Mouse (Mus musculus): ENCODE data around the gene Hdac9. TPM values are rescaled to one million over a fixed set of nuclear protein-coding genes. Genes with fewer than 3 reads are reported as not detected.

Gene Hdac9
- polyA plus RNA-seq, 1 experiment from 2014 or later: 1.5 TPM

DNA sequence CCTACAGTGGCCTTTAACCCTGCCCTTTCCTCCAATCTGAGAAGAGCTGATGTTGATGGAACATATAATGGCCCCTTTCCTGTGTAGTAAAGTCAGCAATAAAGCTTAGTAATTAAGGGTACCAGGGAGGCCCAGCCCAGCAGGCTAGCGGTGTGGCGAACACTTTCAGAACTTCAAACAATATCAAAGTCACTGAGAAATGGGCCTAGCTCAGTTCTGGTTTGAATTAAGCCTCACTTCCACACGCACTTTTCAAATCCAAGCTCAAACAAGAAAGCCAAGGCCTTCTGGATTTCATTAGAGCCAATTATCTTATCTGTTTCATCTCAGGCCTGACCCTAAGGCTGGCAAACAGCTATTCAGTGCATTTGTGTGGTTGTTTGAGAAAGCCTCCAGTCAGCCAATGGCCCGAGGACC, 716.9 kb downstream of the Hdac9 start:
- 55% methylated on average over 4 of the region's 4 CpGs for WGBS
- no peaks in the 10 kb centered on the region for H3K36me3 ChIP-seq (ENCODE audit: control insufficient read depth, insufficient read depth, low read length)
- no peaks in the 10 kb centered on the region for H3K4me1 ChIP-seq (replicated peaks; ENCODE audit: control insufficient read depth, insufficient read depth)
- no peak overlapping the region for H3K27ac ChIP-seq (replicated peaks)
- H3K4me2 ChIP-seq (replicated peaks; ENCODE audit: low read depth): no peak overlapping the region
- no peaks in the 10 kb centered on the region for H3K27me3 ChIP-seq (ENCODE audit: control insufficient read depth, insufficient read depth, low read length)
- no peak for ATAC-seq (ENCODE audit: low FRiP score, low TSS enrichment)
- no peaks in the 10 kb centered on the region for H3K9me3 ChIP-seq (ENCODE audit: control insufficient read depth, low read length)
- TF ChIP-seq CTCF (IDR thresholded peaks at IDR 0.05; ENCODE audit: low read depth) (no peak), EP300 (optimal IDR thresholded peaks at IDR 0.05) (no peak)
- DNase-seq (ENCODE audit: low spot score): no peak
- no peak overlapping the region for H3K9ac ChIP-seq (ENCODE audit: low read length)
- H3K4me3 ChIP-seq (ENCODE audit: low read depth, low read length): no peak overlapping the region

DNA sequence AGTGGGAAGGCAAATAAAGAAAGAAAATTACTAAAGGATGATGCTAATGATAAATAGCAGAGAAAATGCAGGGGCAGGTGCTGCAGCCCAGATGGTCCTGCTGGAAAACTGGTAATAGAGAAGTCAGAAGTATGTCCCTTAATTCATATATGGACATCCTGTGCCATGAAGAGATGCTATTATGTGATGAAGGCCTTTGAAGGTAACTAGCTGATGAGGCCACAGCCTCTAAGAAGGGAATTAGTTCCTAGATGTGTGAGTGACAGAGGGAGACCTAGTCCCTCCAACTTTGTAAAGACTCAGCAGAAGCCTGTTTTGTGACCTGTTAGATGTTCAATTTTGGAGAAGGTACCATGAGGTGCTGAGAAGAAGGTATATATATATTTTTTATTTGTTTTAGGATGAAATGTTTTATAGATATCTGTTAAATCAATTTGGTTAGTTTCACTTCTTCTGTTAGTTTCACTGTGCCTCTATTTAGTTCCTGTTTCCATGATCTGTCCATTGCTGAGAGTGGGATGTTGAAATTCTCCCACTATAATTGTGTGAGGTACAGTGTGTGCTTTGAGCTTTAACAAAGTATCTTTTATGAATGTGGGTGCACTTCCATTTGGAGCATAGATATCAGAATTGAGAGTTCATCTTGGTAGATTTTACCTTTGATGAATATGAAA, 721.6 kb downstream of the Hdac9 start:
- Histone ChIP-seq H3K4me2 (replicated peaks; ENCODE audit: low read depth) (no peak overlapping the region), H3K4me3 (ENCODE audit: low read depth, low read length) (no peak overlapping the region), H3K9ac (ENCODE audit: low read length) (no peak overlapping the region), H3K9me3 (ENCODE audit: control insufficient read depth, low read length) (no peaks in the 10 kb centered on the region), H3K27me3 (ENCODE audit: control insufficient read depth, insufficient read depth, low read length) (no peaks in the 10 kb centered on the region), H3K27ac (replicated peaks) (no peak overlapping the region), H3K4me1 (replicated peaks; ENCODE audit: control insufficient read depth, insufficient read depth) (no peaks in the 10 kb centered on the region), H3K36me3 (ENCODE audit: control insufficient read depth, insufficient read depth, low read length) (no peaks in the 10 kb centered on the region)
- DNase-seq (ENCODE audit: low spot score): no peak
- TF ChIP-seq CTCF (IDR thresholded peaks at IDR 0.05; ENCODE audit: low read depth) (no peak), EP300 (optimal IDR thresholded peaks at IDR 0.05) (no peak)
- ATAC-seq (ENCODE audit: low FRiP score, low TSS enrichment): no peak

DNA sequence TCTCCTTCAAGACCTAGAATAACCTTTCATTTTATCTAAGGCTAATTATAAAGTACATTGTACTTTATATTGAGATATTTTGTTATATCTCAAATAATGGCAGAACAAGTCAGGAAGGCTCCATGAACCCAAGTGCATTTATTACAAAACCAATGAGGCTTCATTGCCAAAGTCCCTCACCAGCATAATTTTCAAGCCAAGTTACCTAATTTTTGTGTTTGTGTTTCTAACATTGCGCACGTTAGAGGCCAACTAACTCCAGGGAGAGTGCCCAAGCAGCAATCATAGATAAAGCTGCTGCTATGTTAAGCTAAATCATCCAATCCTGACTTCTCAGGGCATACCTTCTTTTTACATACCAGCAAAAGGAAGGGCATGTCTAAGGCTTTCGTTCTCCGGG, 722.8 kb downstream of the Hdac9 start:
- Histone ChIP-seq H3K4me2 (replicated peaks; ENCODE audit: low read depth) (no peak overlapping the region), H3K4me1 (replicated peaks; ENCODE audit: control insufficient read depth, insufficient read depth) (no peaks in the 10 kb centered on the region), H3K36me3 (ENCODE audit: control insufficient read depth, insufficient read depth, low read length) (no peaks in the 10 kb centered on the region), H3K4me3 (ENCODE audit: low read depth, low read length) (no peak overlapping the region), H3K9ac (ENCODE audit: low read length) (no peak overlapping the region), H3K27ac (replicated peaks) (no peak overlapping the region), H3K9me3 (ENCODE audit: control insufficient read depth, low read length) (no peaks in the 10 kb centered on the region), H3K27me3 (ENCODE audit: control insufficient read depth, insufficient read depth, low read length) (no peaks in the 10 kb centered on the region)
- ATAC-seq (ENCODE audit: low FRiP score, low TSS enrichment) (no peak), DNase-seq (ENCODE audit: low spot score) (no peak)
- WGBS: 91% methylated on average over 4 of the region's 4 CpGs
- TF ChIP-seq CTCF (IDR thresholded peaks at IDR 0.05; ENCODE audit: low read depth): no peak

DNA sequence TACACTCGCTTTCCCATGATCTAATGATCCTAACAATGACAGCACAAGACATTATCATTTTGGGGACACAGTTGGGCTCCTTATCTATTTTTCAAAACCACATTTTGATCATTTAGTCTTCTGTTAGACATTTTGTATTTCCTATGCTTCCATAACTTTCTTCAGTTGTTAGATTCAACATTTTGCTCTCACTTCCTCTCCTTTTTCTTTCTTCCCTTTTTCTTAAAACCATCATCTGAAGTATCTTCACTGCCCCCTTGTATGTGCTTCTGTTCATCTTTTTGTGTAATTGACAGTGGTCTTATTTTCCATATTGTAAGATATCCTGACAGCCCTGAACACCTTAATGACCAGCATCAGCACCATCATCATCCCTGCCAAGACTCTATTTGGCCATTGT, 725.6 kb downstream of the Hdac9 start:
- Histone ChIP-seq H3K9ac (ENCODE audit: low read length) (no peak overlapping the region), H3K4me1 (replicated peaks; ENCODE audit: control insufficient read depth, insufficient read depth) (no peaks in the 10 kb centered on the region), H3K27me3 (ENCODE audit: control insufficient read depth, insufficient read depth, low read length) (no peaks in the 10 kb centered on the region), H3K27ac (replicated peaks) (no peak overlapping the region), H3K9me3 (ENCODE audit: control insufficient read depth, low read length) (no peaks in the 10 kb centered on the region), H3K36me3 (ENCODE audit: control insufficient read depth, insufficient read depth, low read length) (no peaks in the 10 kb centered on the region), H3K4me3 (ENCODE audit: low read depth, low read length) (no peak overlapping the region), H3K4me2 (replicated peaks; ENCODE audit: low read depth) (no peak overlapping the region)
- DNase-seq (ENCODE audit: low spot score) (no peak), ATAC-seq (ENCODE audit: low FRiP score, low TSS enrichment) (no peak)
- 88% methylated on average over 1 of the region's 1 CpGs for WGBS
- no peak for TF ChIP-seq EP300 (optimal IDR thresholded peaks at IDR 0.05)
- TF ChIP-seq CTCF (IDR thresholded peaks at IDR 0.05; ENCODE audit: low read depth): no peak

DNA sequence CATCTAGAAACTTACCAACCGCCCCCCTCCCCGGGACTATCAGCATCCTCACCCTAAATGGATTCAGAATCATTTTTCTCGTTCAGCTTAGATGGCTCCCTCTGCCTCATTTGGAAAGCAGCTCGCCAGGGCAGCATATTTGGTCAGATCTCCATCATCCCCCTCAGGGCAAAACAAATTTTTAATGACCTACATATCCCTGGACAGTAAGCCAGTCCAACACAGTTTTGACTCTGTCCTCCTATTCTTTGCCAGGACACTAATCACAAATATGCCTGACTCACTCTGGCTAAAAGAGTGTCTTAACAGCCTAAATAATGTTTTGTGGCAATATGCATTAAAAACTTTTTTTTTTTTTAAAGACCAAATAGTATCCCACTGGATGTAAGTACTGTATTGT, 738.0 kb downstream of the Hdac9 start:
- no peak overlapping the region for H3K4me2 ChIP-seq (replicated peaks; ENCODE audit: low read depth)
- H3K27ac ChIP-seq (replicated peaks): no peak overlapping the region
- TF ChIP-seq EP300 (optimal IDR thresholded peaks at IDR 0.05): no peak
- TF ChIP-seq CTCF (IDR thresholded peaks at IDR 0.05; ENCODE audit: low read depth): no peak
- H3K27me3 ChIP-seq (ENCODE audit: control insufficient read depth, insufficient read depth, low read length): no peaks in the 10 kb centered on the region
- H3K9me3 ChIP-seq (ENCODE audit: control insufficient read depth, low read length): no peaks in the 10 kb centered on the region
- no peak overlapping the region for H3K9ac ChIP-seq (ENCODE audit: low read length)
- no peak for DNase-seq (ENCODE audit: low spot score)
- no peaks in the 10 kb centered on the region for H3K36me3 ChIP-seq (ENCODE audit: control insufficient read depth, insufficient read depth, low read length)
- no peaks in the 10 kb centered on the region for H3K4me1 ChIP-seq (replicated peaks; ENCODE audit: control insufficient read depth, insufficient read depth)
- whole genome bisulfite sequencing: 85% methylated on average over 4 of the region's 4 CpGs
- no peak overlapping the region for H3K4me3 ChIP-seq (ENCODE audit: low read depth, low read length)
- no peak for ATAC-seq (ENCODE audit: low FRiP score, low TSS enrichment)

DNA sequence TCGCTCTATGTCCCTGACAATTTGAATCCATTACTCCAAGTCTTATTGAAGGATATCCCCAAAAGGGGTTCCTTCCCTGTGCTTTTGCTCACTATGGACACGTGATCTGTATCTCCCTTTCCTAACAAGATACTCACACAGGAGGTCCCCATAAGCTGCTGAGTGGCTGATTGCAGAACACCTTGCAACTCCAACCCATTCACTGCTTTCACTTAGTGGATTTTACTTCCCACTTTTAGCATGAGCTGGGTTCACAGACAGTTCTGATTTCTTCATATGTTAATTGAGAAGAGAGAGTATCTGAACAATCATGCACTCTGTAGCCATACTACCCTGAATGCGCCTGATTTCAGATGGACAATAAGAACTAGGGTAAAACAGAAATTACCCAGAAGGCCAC, 740.1 kb downstream of the Hdac9 start:
- Histone ChIP-seq H3K4me3 (ENCODE audit: low read depth, low read length) (no peak overlapping the region), H3K4me2 (replicated peaks; ENCODE audit: low read depth) (no peak overlapping the region), H3K4me1 (replicated peaks; ENCODE audit: control insufficient read depth, insufficient read depth) (no peaks in the 10 kb centered on the region), H3K9ac (ENCODE audit: low read length) (no peak overlapping the region), H3K36me3 (ENCODE audit: control insufficient read depth, insufficient read depth, low read length) (no peaks in the 10 kb centered on the region), H3K27ac (replicated peaks) (no peak overlapping the region), H3K9me3 (ENCODE audit: control insufficient read depth, low read length) (no peaks in the 10 kb centered on the region), H3K27me3 (ENCODE audit: control insufficient read depth, insufficient read depth, low read length) (no peaks in the 10 kb centered on the region)
- DNase-seq (ENCODE audit: low spot score): no peak
- ATAC-seq (ENCODE audit: low FRiP score, low TSS enrichment): no peak
- 90% methylated on average over 3 of the region's 3 CpGs for WGBS
- TF ChIP-seq EP300 (optimal IDR thresholded peaks at IDR 0.05) (no peak), CTCF (IDR thresholded peaks at IDR 0.05; ENCODE audit: low read depth) (no peak)

Measured in stomach, postnatal 0 days (tissue).